Mouse (Mus musculus) midbrain, embryonic 15.5 days (tissue): ENCODE measurements around the gene Hdac6. TPM values are rescaled to one million over a fixed set of nuclear protein-coding genes. Genes with fewer than 3 reads are reported as not detected.
"Not testable (repeated sequence)": the region's sequence is repeated elsewhere in the genome, so short reads cannot be mapped to it uniquely, and the experiment has no call there.

Experiments
- ATAC-seq: fragments of 200-750 bp; cut with Nextera tagmentation; replicated peaks from 2 replicates; pipeline ENCODE4 v1.8.0; 2017; ENCODE audit warnings: moderate TSS enrichment
- H3K27ac ChIP-seq: fragments of 300-500 bp; sonication (generic); 2 replicates; pipeline ENCODE4 v1.5.1; 2015; ENCODE audit warnings: mild to moderate bottlenecking, inconsistent platforms
- H3K27me3 ChIP-seq: fragments of 300-500 bp; sonication (generic); replicated peaks from 2 replicates; pipeline ENCODE4 v1.6.1; 2015; ENCODE audit warnings: inconsistent platforms
- H3K36me3 ChIP-seq: fragments of 300-500 bp; sonication (generic); replicated peaks from 2 replicates; pipeline ENCODE4 v1.6.1; 2015; ENCODE audit warnings: inconsistent platforms
- H3K4me1 ChIP-seq: fragments of 300-500 bp; sonication (generic); 2 replicates; pipeline ENCODE4 v1.6.1; 2015; ENCODE audit warnings: inconsistent platforms
- H3K4me2 ChIP-seq: fragments of 300-500 bp; sonication (generic); 2 replicates; pipeline ENCODE4 v1.6.1; 2015; ENCODE audit warnings: inconsistent platforms, mild to moderate bottlenecking, moderate library complexity
- H3K4me3 ChIP-seq: fragments of 300-500 bp; sonication (generic); 2 replicates; pipeline ENCODE4 v1.5.1; 2015; ENCODE audit warnings: mild to moderate bottlenecking, inconsistent platforms
- H3K9ac ChIP-seq: fragments of 300-500 bp; sonication (generic); 2 replicates; pipeline ENCODE4 v1.6.1; 2015; ENCODE audit warnings: mild to moderate bottlenecking, inconsistent platforms
- H3K9me3 ChIP-seq: fragments of 300-500 bp; sonication (generic); 2 replicates; pipeline ENCODE4 v1.6.1; 2016; ENCODE audit warnings: inconsistent platforms
- WGBS: fragments of 180-500 bp; shearing (Covaris S2); methylation state at CpG from one replicate; pipeline ENCODE4 v1.1.7; 2015; ENCODE audit warnings: mixed read lengths; 5-methylcytosine and 5-hydroxymethylcytosine counted together
- polyA plus RNA-seq: library from polyadenylated mRNA; unstranded; fragments of >200 nt; fragmentation: Nextera tagmentation; extraction: Ambion mirVana; gene quantifications from 2 replicates; pipeline ENCODE4 v1.2.1, GENCODE M21; 2015

The Hdac6 gene
- polyA plus RNA-seq, 1 experiment from 2014 or later = 79.0 TPM

DNA sequence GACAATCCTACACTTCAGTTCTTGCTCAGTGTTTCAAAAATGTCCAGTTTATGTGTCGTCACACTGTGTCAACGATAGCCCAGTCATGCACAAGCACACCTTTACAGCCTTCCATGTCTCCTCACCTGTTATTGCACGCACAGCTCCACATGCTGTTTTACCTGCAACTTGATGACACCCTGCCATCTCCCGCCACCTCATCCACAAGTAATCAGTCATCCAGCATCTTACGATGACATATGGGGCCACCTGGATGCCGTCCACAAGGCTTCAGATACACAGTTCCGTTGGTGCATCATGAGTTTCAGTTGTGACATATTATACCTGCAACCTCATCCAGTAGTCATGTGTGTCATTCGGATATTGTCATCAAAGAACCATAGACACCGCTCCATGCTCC is 11.2 kb upstream of the Hdac6 start:
- no peaks in the 10 kb centered on the region for H3K36me3 ChIP-seq
- 91% methylated on average over 9 of the region's 9 CpGs for WGBS

DNA sequence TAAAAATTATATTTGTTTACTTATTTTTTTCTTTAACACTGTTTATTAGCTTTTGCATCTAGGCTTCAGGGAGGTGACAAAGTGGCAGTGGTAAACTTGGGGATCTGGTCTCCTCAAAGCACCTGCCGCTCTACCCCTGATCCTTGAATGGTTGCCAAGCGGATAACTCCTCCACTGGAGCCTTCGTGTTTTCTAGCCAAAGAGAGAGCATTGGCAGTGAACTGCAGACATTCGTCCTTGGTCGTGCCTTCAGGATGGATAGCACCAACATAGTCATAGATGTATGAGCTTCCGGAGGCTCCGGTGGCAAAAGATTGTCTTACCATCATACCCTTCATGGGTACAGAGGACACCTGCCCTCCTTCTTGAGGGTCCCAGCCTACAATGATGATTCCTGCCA is 2.4 kb upstream of the Hdac6 start:
- WGBS = 92% methylated on average over 7 of the region's 7 CpGs
- peaks cover 8% of the 10 kb centered on the region; the same call in 1 of the 2 replicates for H3K4me1 ChIP-seq

More for the DNA sequence above, 11.2 kb upstream of the Hdac6 start:
- H3K4me2 ChIP-seq = no peak overlapping the region
- no peaks in the 10 kb centered on the region for H3K27me3 ChIP-seq
- no peak overlapping the region for H3K27ac ChIP-seq
- no peaks in the 10 kb centered on the region for H3K9me3 ChIP-seq
- ATAC-seq = no peak
- H3K9ac ChIP-seq = no peak overlapping the region
- no peak overlapping the region for H3K4me3 ChIP-seq
- no peaks in the 10 kb centered on the region for H3K4me1 ChIP-seq

DNA sequence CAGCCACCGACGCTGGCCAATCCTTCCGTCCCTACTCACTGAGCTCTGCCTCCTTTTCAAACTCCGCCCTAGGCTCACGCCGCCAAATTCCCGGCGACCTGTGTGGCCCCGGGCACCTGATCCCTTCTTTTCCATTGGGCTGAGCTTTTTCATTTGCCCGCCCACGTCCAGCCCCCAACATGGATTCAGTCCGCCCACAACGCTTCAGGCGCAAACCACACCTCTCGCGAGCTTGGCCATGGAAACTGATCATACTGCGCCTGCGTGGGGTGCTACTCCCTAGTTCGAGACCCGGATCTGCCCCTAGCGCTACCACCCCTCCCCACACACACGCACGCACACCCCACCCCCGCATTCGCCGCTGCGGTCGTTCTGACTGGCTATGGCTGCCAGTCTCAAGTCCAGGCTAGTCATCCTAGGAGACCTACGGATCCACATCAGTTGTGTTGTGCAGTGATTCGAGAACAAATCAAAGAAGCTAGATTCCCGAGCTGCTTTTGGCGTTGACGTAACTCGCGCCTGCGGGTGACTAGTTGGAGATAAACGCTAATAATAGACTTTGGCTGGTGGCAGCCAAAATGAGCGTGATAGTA is 307 bp upstream of the Hdac6 start:
- no peaks in the 10 kb centered on the region for H3K36me3 ChIP-seq
- WGBS = 18% methylated on average over 38 of the region's 38 CpGs
- peak overlapping the region; percentile 55 for H3K4me2 ChIP-seq
- H3K9me3 ChIP-seq = no peaks in the 10 kb centered on the region
- peak; percentile 99; the same call in 1 of the 2 replicates for ATAC-seq
- H3K4me1 ChIP-seq = peaks cover 8% of the 10 kb centered on the region; the same call in 1 of the 2 replicates
- H3K4me3 ChIP-seq = peak overlapping the region; percentile 44
- H3K27me3 ChIP-seq = no peaks in the 10 kb centered on the region
- H3K27ac ChIP-seq = peak overlapping the region; percentile 69
- H3K9ac ChIP-seq = peak overlapping the region; percentile 4; the same call in 1 of the 2 replicates

More for the DNA sequence above, 2.4 kb upstream of the Hdac6 start:
- H3K27ac ChIP-seq = no peak overlapping the region
- no peak for ATAC-seq
- no peaks in the 10 kb centered on the region for H3K9me3 ChIP-seq
- no peaks in the 10 kb centered on the region for H3K36me3 ChIP-seq
- H3K4me3 ChIP-seq = no peak overlapping the region
- no peak overlapping the region for H3K4me2 ChIP-seq
- no peak overlapping the region for H3K9ac ChIP-seq
- no peaks in the 10 kb centered on the region for H3K27me3 ChIP-seq

DNA sequence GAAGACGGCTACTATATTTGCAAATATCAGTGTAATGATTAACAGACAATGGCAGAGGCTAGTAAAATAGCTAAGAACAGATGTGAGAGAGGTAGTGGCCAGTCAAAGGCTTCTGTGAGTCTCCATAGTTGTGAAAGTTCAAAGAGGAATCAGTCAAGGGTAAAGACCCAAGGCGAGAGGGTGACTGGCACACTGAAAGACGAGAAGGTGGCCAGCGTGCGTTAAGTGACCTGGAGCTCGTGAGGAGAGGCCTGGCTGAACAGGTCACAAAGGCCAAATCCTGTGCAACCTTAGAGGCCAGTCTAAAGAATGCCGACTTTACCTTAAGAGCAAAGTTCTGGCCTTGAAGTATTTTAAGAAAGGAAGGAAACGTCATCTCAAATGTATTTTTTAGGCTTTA is 2.1 kb downstream of the Hdac6 start:
- Histone ChIP-seq H3K9ac (no peak overlapping the region), H3K27ac (no peak overlapping the region), H3K4me3 (no peak overlapping the region), H3K4me1 (peaks cover 8% of the 10 kb centered on the region; the same call in 1 of the 2 replicates), H3K9me3 (no peaks in the 10 kb centered on the region), H3K4me2 (no peak overlapping the region), H3K36me3 (no peaks in the 10 kb centered on the region), H3K27me3 (no peaks in the 10 kb centered on the region)
- ATAC-seq = no peak
- WGBS = 66% methylated on average over 8 of the region's 8 CpGs

DNA sequence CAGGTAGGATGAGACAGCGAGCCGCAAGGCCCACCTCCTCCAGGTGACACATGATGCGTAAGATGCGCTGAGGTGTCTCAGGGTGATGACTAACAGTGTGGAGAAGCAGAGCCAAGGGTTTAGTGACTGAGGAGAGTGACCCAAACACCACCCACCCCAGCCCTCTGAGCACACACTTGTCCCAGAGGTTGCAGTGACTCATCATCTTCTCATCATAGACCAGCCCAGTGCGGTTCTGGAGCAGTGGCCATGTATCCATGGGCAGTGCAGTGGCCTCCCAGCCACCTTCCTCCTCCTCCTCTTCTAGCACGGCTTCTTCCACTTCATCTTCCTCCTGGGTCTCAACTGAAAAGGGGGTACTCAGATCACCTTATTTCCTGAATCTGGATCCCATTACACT is 10.0 kb downstream of the Hdac6 start:
- Histone ChIP-seq H3K36me3 (no peaks in the 10 kb centered on the region), H3K27ac (no peak overlapping the region), H3K4me1 (no peaks in the 10 kb centered on the region), H3K9ac (no peak overlapping the region), H3K9me3 (no peaks in the 10 kb centered on the region), H3K4me2 (no peak overlapping the region), H3K27me3 (no peaks in the 10 kb centered on the region), H3K4me3 (no peak overlapping the region)
- WGBS = 95% methylated on average over 6 of the region's 6 CpGs
- ATAC-seq = no peak

DNA sequence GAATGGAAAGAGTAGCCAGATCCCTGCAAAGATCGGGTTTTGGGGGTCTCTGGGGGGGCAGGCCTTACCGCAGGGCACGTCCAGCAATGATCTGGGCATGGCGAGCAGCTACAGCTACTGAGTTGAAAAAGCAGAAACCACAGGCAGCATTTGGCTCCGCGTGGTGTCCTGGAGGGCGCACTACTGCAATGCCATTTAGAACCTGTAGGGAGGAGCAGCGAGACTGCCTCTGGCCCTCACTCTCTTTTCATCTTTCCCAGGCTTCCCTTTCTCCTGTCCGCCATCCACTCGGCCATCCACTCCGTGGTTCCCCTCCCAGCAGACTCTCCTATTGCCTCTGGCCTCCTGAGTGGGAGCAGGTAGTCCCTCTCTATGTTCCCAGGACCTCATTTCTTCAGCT is 10.8 kb downstream of the Hdac6 start:
- Histone ChIP-seq H3K27ac (no peak overlapping the region), H3K9me3 (no peaks in the 10 kb centered on the region), H3K4me2 (no peak overlapping the region), H3K9ac (no peak overlapping the region), H3K4me3 (no peak overlapping the region), H3K36me3 (no peaks in the 10 kb centered on the region), H3K27me3 (no peaks in the 10 kb centered on the region), H3K4me1 (no peaks in the 10 kb centered on the region)
- 53% methylated on average over 11 of the region's 11 CpGs for WGBS
- no peak for ATAC-seq

DNA sequence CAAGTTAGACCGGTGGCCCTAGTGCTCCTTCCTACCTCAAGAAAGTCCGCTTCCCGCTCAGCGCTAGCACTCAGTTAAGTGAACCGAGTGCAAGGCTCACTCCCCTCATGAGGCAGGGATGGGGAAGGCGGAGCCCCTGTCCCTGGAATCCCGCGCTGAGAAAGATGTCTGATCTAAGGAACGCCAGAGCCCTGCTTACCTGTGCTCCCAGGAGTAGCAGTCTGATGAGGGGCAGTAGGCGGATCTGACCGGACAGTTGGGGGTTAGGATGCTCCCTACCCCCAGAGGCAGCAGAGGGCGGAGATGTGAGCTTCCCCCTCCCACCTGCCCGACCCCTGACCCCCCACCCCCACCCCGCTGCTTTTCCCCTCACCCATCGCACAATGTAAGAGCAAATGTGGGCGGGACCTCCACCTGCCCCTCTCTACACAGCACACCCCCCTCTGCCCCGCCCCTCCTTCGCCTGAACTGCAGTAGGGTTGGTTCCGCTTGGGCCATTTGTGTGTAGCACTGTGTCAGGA is 19.4 kb downstream of the Hdac6 start, which contains the start of gene Eras:
TSS of gene Eras (minus strand) at position 338 of the 521 bp plus-strand sequence.
- Histone ChIP-seq H3K4me3 (no peak within 1 kb of the TSS), H3K27me3 (peaks cover 6% of the 10 kb centered on the region), H3K4me2 (no peak within 1 kb of the TSS), H3K36me3 (peaks cover 6% of the 10 kb centered on the region; the same call in 1 of the 2 replicates), H3K9ac (no peak within 1 kb of the TSS), H3K4me1 (no peaks in the 10 kb centered on the region), H3K9me3 (no peaks in the 10 kb centered on the region), H3K27ac (no peak within 1 kb of the TSS)
- 24% methylated on average over 19 of the region's 19 CpGs for WGBS
- no peak for ATAC-seq

DNA sequence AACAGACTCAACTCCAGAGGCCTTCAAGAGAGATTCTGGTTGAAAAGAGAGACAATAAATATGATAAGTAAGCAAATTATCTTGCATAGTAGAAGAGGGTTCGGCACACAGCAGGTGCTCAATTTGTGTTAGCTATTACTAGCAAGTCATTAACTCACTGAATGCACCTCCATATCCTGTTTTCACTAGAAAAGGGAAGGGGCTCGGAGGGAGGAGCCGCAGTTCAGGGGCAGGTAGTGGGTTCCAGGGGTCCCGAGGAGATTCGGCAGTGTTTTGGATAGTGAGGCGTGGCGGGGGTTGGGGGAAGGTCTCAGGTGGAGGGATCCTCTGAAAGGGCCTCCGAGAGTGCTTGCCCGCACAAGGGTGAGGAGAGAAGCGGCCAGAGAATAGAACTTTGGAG is 20.6 kb downstream of the Hdac6 start:
- Histone ChIP-seq H3K36me3 (peaks cover 6% of the 10 kb centered on the region; the same call in 1 of the 2 replicates), H3K27ac (no peak overlapping the region), H3K4me1 (peaks cover 9% of the 10 kb centered on the region), H3K27me3 (peaks cover 6% of the 10 kb centered on the region), H3K9ac (no peak overlapping the region), H3K9me3 (no peaks in the 10 kb centered on the region), H3K4me3 (no peak overlapping the region), H3K4me2 (no peak overlapping the region)
- 42% methylated on average over 10 of the region's 10 CpGs for WGBS
- ATAC-seq = no peak

DNA sequence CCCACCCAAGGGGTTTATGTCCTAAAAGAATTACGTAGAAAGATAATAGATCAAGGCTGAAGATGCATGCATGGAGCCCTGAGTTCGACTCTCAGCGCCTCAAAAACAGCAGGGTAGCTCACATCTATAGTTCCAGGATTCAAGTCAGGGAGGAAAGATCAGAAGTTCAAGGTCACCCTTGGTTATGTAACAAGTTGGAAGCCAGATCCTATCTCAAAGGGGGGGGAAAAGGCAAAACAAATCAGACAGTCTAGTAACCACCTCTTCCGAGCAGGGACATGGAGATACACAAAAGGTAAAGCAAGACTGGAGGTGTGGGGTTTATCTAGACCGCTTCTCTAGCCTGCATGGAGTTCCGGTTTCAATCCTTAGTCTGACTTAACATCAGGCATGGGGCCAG is 21.4 kb downstream of the Hdac6 start:
- Histone ChIP-seq H3K4me1 (peaks cover 11% of the 10 kb centered on the region), H3K4me3 (no peak overlapping the region), H3K9ac (no peak overlapping the region), H3K4me2 (no peak overlapping the region), H3K27me3 (peaks cover 6% of the 10 kb centered on the region), H3K9me3 (no peaks in the 10 kb centered on the region), H3K27ac (no peak overlapping the region), H3K36me3 (peaks cover 2% of the 10 kb centered on the region; the same call in 1 of the 2 replicates)
- no peak for ATAC-seq
- WGBS = 75% methylated on average over 6 of the region's 6 CpGs

DNA sequence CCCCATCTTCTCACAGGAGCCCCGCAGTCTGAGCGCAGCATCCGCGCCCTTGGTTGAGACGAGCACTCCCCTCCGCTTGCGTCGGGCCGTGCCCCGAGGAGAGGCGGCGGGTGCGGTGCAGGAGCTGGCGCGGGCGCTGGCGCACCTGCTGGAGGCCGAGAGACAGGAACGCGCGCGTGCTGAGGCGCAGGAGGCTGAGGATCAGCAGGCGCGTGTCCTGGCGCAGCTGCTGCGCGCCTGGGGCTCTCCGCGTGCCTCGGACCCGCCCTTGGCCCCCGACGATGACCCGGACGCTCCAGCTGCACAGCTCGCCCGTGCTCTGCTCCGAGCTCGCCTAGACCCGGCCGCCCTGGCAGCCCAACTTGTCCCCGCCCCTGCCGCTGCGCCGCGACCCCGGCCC is 25.7 kb downstream of the Hdac6 start:
- 18% methylated on average over 47 of the region's 48 CpGs for WGBS
- H3K36me3 ChIP-seq = 0 out of 2 replicates have a peak, but pooled peaks cover 2% of the 10 kb centered on the region
- peak; percentile 13; the same call in 1 of the 2 replicates for ATAC-seq
- H3K9me3 ChIP-seq = no peaks in the 10 kb centered on the region
- H3K4me1 ChIP-seq = peaks cover 14% of the 10 kb centered on the region
- H3K4me3 ChIP-seq = peak overlapping the region; percentile 53
- peak overlapping the region; percentile 68 for H3K4me2 ChIP-seq
- H3K27ac ChIP-seq = peak overlapping the region; percentile 83; the same call in 1 of the 2 replicates
- peak overlapping the region; percentile 65 for H3K9ac ChIP-seq
- H3K27me3 ChIP-seq = no peaks in the 10 kb centered on the region

DNA sequence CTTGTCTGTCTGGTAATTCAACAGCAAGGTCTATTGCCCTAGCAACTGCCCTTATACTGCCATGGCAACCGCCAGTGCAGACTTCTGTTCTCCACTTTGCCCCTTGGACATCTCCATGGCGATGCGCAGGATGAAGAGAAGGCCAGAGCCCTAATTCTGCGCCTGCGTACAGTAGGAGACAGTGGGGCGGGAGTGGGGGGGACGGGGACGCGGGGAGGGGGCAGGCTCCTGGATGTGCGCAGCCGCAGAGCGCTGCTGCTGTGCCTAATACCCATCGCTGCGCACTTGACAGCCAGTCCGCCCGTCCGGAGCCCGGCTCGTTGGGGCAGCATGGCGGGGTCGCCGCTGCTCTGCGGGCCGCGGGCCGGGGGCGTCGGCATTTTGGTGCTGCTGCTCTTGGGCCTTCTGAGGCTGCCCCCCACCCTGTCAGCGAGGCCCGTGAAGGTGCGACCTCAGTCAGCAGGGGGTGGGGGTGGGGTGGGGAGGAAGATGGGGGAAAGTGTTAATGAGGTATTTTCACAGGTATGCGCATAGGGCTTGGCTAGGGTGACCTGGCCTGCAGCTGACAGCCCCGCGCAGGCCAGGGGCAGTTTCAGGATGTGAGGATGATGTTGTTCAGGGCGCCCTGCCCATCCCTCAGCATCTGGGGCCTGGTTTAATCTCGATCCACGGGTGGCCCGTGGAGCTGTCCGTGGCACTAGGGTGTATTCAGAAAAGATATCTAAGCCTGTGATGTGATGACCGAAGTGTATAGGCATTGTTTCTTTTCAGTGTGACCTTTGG is 27.9 kb downstream of the Hdac6 start, which contains the start of gene Pcsk1n:
TSS of gene Pcsk1n (plus strand) at position 222 of the 783 bp plus-strand sequence.
- Histone ChIP-seq H3K27me3 (no peaks in the 10 kb centered on the region), H3K9me3 (no peaks in the 10 kb centered on the region), H3K4me2 (peak within 1 kb of the TSS; percentile 68), H3K36me3 (0 out of 2 replicates have a peak, but pooled peaks cover 2% of the 10 kb centered on the region), H3K9ac (peak within 1 kb of the TSS; percentile 65), H3K4me1 (peaks cover 14% of the 10 kb centered on the region), H3K4me3 (peak within 1 kb of the TSS; percentile 53), H3K27ac (peak within 1 kb of the TSS; percentile 83)
- 21% methylated on average over 40 of the region's 40 CpGs for WGBS
- ATAC-seq = peak; percentile 92

DNA sequence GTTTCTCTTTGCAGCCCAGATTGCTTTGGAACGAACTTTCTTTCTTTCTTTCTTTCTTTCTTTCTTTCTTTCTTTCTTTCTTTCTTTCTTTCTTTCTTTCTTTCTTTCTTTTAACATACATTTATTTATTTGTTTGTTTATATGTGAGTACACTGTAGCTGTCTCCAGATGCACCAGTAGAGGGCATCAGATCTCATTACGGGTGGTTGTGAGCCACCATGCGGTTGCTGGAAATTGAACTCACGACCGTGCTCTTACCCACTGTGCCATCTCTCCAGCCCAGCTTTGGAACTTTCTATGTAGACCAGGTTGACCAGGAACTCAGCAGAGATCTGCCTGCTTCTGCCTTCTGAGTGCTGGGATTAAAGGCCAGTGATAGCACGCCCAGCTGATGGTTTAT is 29.7 kb downstream of the Hdac6 start:
- ATAC-seq, H3K9me3 ChIP-seq, H3K4me3 ChIP-seq, H3K27ac ChIP-seq, H3K36me3 ChIP-seq, H3K9ac ChIP-seq, H3K27me3 ChIP-seq, H3K4me2 ChIP-seq: not testable (repeated sequence)
- H3K4me1 ChIP-seq = peaks cover 13% of the 10 kb centered on the region
- 75% methylated on average over 6 of the region's 6 CpGs for WGBS
